Mouse (Mus musculus) bone marrow, adult 2 months (tissue): ENCODE data around the gene Zfp64. TPM values are rescaled to one million over a fixed set of nuclear protein-coding genes. Genes with fewer than 3 reads are reported as not detected.

Source experiments
- H3K27ac ChIP-seq: fragments of 200-500 bp; 2 replicates; pipeline ENCODE4 v1.5.1; 2012; ENCODE audit warnings: low read depth, mild to moderate bottlenecking, control low read depth, inconsistent platforms, low read length; ENCODE audit not compliant: control insufficient read depth, poor library complexity, insufficient read depth
- H3K4me1 ChIP-seq: fragments of 200-500 bp; 2 replicates; pipeline ENCODE4 v1.6.1; 2011; ENCODE audit warnings: low read length; ENCODE audit not compliant: control insufficient read depth, insufficient read depth
- H3K4me3 ChIP-seq: fragments of 200-500 bp; replicated peaks from 2 replicates; pipeline ENCODE3; 2011; ENCODE audit warnings: mild to moderate bottlenecking, low read depth, low read length, control low read depth; ENCODE audit not compliant: control insufficient read depth
- CTCF ChIP-seq: fragments of 200-500 bp; IDR thresholded peaks from 2 replicates; pipeline ENCODE4 v1.5.1; 2011; ENCODE audit warnings: low read length, control low read depth; ENCODE audit not compliant: control insufficient read depth, insufficient read depth
- POLR2A ChIP-seq: fragments of 200-500 bp; IDR thresholded peaks from 2 replicates; pipeline ENCODE4 v1.6.1; 2011; ENCODE audit warnings: low read depth, mild to moderate bottlenecking, control low read depth, low read length, borderline replicate concordance; ENCODE audit not compliant: control insufficient read depth
- WGBS: fragments of 180-500 bp; shearing (Covaris S2); methylation state at CpG from one replicate; pipeline ENCODE4 v1.1.7; 2018; 5-methylcytosine and 5-hydroxymethylcytosine counted together
- polyA plus RNA-seq: library from polyadenylated mRNA; stranded (reverse); fragments of >200 nt; gene quantifications from 2 replicates; pipeline ENCODE4 v1.2.4, GENCODE M21; 2011; ENCODE audit warnings: low replicate concordance; ENCODE audit not compliant: missing spikeins, insufficient read depth, insufficient read length

The Zfp64 gene
- polyA plus RNA-seq, 1 experiment: 10.7 TPM

- no peak overlapping the region for H3K27ac ChIP-seq
- WGBS: 79% methylated on average over 3 of the region's 3 CpGs
- H3K4me3 ChIP-seq: no peak overlapping the region
- no peaks in the 10 kb centered on the region; the same call in 1 of the 2 replicates for H3K4me1 ChIP-seq
- no peak for TF ChIP-seq CTCF
- no peak for TF ChIP-seq POLR2A
Measured at GRCm38 (mm10) chr2:168960814-168961213, 5.4 kb upstream of the Zfp64 start.

DNA sequence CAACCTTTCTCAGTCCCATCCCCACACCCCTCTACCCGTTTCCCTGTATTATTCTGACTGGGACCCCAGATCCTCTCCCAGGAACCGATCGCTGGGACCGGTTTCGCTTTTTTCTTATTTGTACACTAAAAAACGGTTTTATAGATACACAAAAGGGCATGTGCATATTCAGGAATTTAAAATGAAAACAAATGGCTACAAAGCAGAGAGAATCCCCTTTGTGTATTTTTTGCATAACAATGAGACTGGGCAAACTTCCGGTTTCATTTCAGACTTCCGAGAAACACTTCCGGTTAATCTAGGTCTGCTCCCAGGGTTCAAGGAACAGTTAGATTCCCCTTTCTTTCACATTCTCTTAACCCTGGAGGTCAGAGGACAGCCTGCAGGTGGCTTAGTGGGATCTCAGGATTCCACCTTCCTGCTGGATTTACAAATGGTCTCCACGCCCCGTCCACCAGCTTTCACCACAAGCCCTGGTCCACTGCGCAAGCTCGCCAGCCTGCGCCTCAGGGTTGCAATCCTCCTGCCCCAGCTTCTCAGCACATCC, 4.0 kb upstream of the Zfp64 start:
- Histone ChIP-seq H3K4me3 (no peak overlapping the region), H3K27ac (no peak overlapping the region), H3K4me1 (no peaks in the 10 kb centered on the region; the same call in 1 of the 2 replicates)
- WGBS: 82% methylated on average over 14 of the region's 14 CpGs
- TF ChIP-seq CTCF (no peak), POLR2A (no peak)

- TF ChIP-seq CTCF (no peak), POLR2A (no peak)
- Histone ChIP-seq H3K4me1 (no peaks in the 10 kb centered on the region; the same call in 1 of the 2 replicates), H3K4me3 (no peak overlapping the region), H3K27ac (no peak overlapping the region)
- 54% methylated on average over 10 of the region's 10 CpGs for WGBS
Measured at GRCm38 (mm10) chr2:168955850-168956346, 511 bp upstream of the Zfp64 start.

- TF ChIP-seq CTCF (no peak), POLR2A (no peak)
- H3K27ac ChIP-seq: no peak overlapping the region
- peak overlapping the region; percentile 69 for H3K4me3 ChIP-seq
- H3K4me1 ChIP-seq: no peaks in the 10 kb centered on the region; the same call in 1 of the 2 replicates
- WGBS: 10% methylated on average over 8 of the region's 8 CpGs
Measured at GRCm38 (mm10) chr2:168954376-168954775, 1.0 kb downstream of the Zfp64 start.

DNA sequence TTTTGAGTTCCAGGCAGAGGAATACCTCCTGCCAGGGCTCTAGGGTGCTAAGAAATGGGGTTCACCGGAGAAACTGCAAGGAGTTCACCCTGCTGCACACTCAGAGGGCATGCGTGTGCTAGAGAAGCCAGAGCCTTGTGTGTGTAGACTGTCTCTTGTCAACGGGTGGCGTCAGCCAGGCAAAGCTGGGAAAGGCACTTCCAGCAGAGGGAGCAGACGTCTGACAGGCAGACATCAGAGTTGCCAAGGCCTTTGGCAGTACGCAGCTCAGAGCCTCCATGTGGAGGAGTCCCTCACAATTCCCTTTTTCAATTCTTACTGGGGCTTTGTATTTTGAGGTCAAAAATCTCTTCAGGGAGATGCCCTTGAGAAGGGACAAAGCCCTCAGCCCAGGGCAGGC, 6.9 kb downstream of the Zfp64 start:
- no peak overlapping the region for H3K4me3 ChIP-seq
- no peak overlapping the region for H3K27ac ChIP-seq
- WGBS: 86% methylated on average over 6 of the region's 6 CpGs
- H3K4me1 ChIP-seq: no peaks in the 10 kb centered on the region
- TF ChIP-seq POLR2A (no peak), CTCF (no peak)

GRCm38 (mm10) chr2:168947663-168948062, 7.7 kb downstream of the Zfp64 start:
- WGBS: 70% methylated on average over 1 of the region's 1 CpGs
- Histone ChIP-seq H3K27ac (no peak overlapping the region), H3K4me3 (no peak overlapping the region), H3K4me1 (no peaks in the 10 kb centered on the region)
- TF ChIP-seq POLR2A (no peak), CTCF (no peak)

DNA sequence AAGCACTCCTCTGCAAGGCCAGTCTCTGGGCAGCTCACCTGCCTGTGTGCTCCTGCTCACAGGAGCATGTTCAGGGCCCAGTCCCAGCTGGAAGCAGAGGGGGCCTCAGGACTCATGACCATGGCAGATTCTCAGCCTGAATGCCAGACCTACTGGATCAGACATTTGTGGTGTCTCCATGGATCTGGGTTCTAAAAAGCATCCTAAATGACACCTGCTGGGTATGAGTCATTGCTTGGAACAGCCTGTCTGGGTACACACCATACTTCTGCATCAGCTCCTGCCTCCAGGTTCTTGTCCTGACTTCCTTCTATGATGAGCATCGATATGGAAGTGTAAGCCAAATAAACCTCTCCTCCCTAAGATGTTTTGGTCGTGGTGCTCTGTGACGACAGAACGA, 11.4 kb downstream of the Zfp64 start:
- 88% methylated on average over 4 of the region's 4 CpGs for WGBS
- no peak overlapping the region for H3K4me3 ChIP-seq
- no peaks in the 10 kb centered on the region for H3K4me1 ChIP-seq
- TF ChIP-seq POLR2A (no peak), CTCF (no peak)
- H3K27ac ChIP-seq: no peak overlapping the region

GRCm38 (mm10) chr2:168939941-168940340, 15.4 kb downstream of the Zfp64 start:
- TF ChIP-seq POLR2A (no peak), CTCF (no peak)
- H3K4me1 ChIP-seq: no peaks in the 10 kb centered on the region
- H3K4me3 ChIP-seq: no peak overlapping the region
- 91% methylated on average over 8 of the region's 8 CpGs for WGBS
- H3K27ac ChIP-seq: no peak overlapping the region
